Mouse (Mus musculus): Measurements from ENCODE around the gene Cc2d2a.

The Cc2d2a gene

GRCm38 (mm10) chr5:43661997-43662961 lies at the start of gene Cc2d2a:
Gene Cc2d2a (plus strand): TSS chr5:43662346.
- DNase-seq = no peak

- DNase-seq = no peak
Measured at GRCm38 (mm10) chr5:43621575-43622299, 40.4 kb upstream of the Cc2d2a start.

GRCm38 (mm10) chr5:43625407-43625806 lies 36.7 kb upstream of the Cc2d2a start:
- DNase-seq = no peak

- DNase-seq = no peak
Measured at GRCm38 (mm10) chr5:43634071-43634601, 28.0 kb upstream of the Cc2d2a start.

- no peak for DNase-seq
Measured at GRCm38 (mm10) chr5:43634602-43635081, 27.5 kb upstream of the Cc2d2a start.

- DNase-seq = no peak
Measured at GRCm38 (mm10) chr5:43645020-43645419, 17.1 kb upstream of the Cc2d2a start.

- no peak for DNase-seq
Measured at GRCm38 (mm10) chr5:43647098-43647774, 14.9 kb upstream of the Cc2d2a start.

GRCm38 (mm10) chr5:43661498-43661897 lies 648 bp upstream of the Cc2d2a start:
- DNase-seq = no peak

GRCm38 (mm10) chr5:43663531-43663930 lies 1.4 kb downstream of the Cc2d2a start:
- DNase-seq = no peak

- no peak for DNase-seq
Measured at GRCm38 (mm10) chr5:43665144-43665543, 3.0 kb downstream of the Cc2d2a start.

- no peak for DNase-seq
Measured at GRCm38 (mm10) chr5:43669118-43669645, 7.0 kb downstream of the Cc2d2a start.

- DNase-seq = peak; percentile 49
Measured at GRCm38 (mm10) chr5:43672177-43672911, 10.2 kb downstream of the Cc2d2a start.

GRCm38 (mm10) chr5:43673083-43673482 lies 10.9 kb downstream of the Cc2d2a start:
- DNase-seq = no peak

GRCm38 (mm10) chr5:43685466-43685865 lies 23.3 kb downstream of the Cc2d2a start:
- no peak for DNase-seq

GRCm38 (mm10) chr5:43692489-43692888 lies 30.3 kb downstream of the Cc2d2a start:
- DNase-seq = no peak

- DNase-seq = no peak
Measured at GRCm38 (mm10) chr5:43697133-43697532, 35.0 kb downstream of the Cc2d2a start.

GRCm38 (mm10) chr5:43699240-43699639 lies 37.1 kb downstream of the Cc2d2a start:
- DNase-seq = no peak

- no peak for DNase-seq
Measured at GRCm38 (mm10) chr5:43721538-43722451, 59.6 kb downstream of the Cc2d2a start.

- no peak for DNase-seq
Measured at GRCm38 (mm10) chr5:43722452-43722783, 60.3 kb downstream of the Cc2d2a start.

GRCm38 (mm10) chr5:43723830-43724229 lies 61.7 kb downstream of the Cc2d2a start:
- DNase-seq = no peak
